Mouse (Mus musculus): ENCODE measurements around the gene Dnajb2.

GRCm38 (mm10) chr1:75208967-75209678, 27.1 kb upstream of the Dnajb2 start:
- TF ChIP-seq GATA1 (IDR thresholded peaks at IDR 0.05; ENCODE audit: low read length) = no peak
- no peak for TF ChIP-seq TAL1 (IDR thresholded peaks at IDR 0.05; ENCODE audit: low read length)

Data from erythroblast, embryonic 14.5 days (primary cell).